Mouse (Mus musculus): ENCODE measurements at regions not wholly inside any gene's neighbourhood (a gene's known extent, or its start where the extent isn't known, plus 50 kb on each side); places are given as distances from the start of the nearest gene placed in this dataset.
"Not testable (repeated sequence)": the region's sequence is repeated elsewhere in the genome, so short reads cannot be mapped to it uniquely, and the experiment has no call there.

- DNase-seq, result no peak
These were observed 246.9 kb downstream of the Fgf9 start for GRCm38 (mm10) chr14:58317231-58317630.

- no peak for DNase-seq
These were observed 237.3 kb downstream of the Fgf9 start for GRCm38 (mm10) chr14:58307695-58308094.

- DNase-seq, result no peak
These were observed 236.6 kb downstream of the Fgf9 start for GRCm38 (mm10) chr14:58306832-58307521.

- DNase-seq, result no peak
These were observed 230.1 kb downstream of the Fgf9 start for GRCm38 (mm10) chr14:58300411-58300887.

GRCm38 (mm10) chr14:58286007-58286525 lies 215.7 kb downstream of the Fgf9 start:
- DNase-seq, result no peak

GRCm38 (mm10) chr14:58282708-58283290 lies 212.5 kb downstream of the Fgf9 start:
- DNase-seq, result no peak

GRCm38 (mm10) chr14:58282264-58282663 lies 211.9 kb downstream of the Fgf9 start:
- DNase-seq, result no peak

- not testable (repeated sequence) for DNase-seq
These were observed 204.1 kb downstream of the Fgf9 start for GRCm38 (mm10) chr14:58274440-58274839.

GRCm38 (mm10) chr14:58273693-58274419 lies 203.5 kb downstream of the Fgf9 start:
- DNase-seq, result no peak

- no peak for DNase-seq
These were observed 195.0 kb downstream of the Fgf9 start for GRCm38 (mm10) chr14:58265373-58265772.

GRCm38 (mm10) chr14:58264401-58264800 lies 194.1 kb downstream of the Fgf9 start:
- DNase-seq, result no peak

- DNase-seq, result no peak
These were observed 183.1 kb downstream of the Fgf9 start for GRCm38 (mm10) chr14:58253369-58253968.

GRCm38 (mm10) chr14:58225869-58226268 lies 155.5 kb downstream of the Fgf9 start:
- DNase-seq, result no peak

- no peak for DNase-seq
These were observed 154.1 kb downstream of the Fgf9 start for GRCm38 (mm10) chr14:58224419-58224818.

- no peak for DNase-seq
These were observed 138.1 kb downstream of the Fgf9 start for GRCm38 (mm10) chr14:58208401-58208800.

- no peak for DNase-seq
These were observed 132.4 kb downstream of the Fgf9 start for GRCm38 (mm10) chr14:58202607-58203295.

GRCm38 (mm10) chr14:58189948-58190347 lies 119.6 kb downstream of the Fgf9 start:
- no peak for DNase-seq

GRCm38 (mm10) chr14:58182869-58183268 lies 112.5 kb downstream of the Fgf9 start:
- no peak for DNase-seq

GRCm38 (mm10) chr14:58180724-58181123 lies 110.4 kb downstream of the Fgf9 start:
- no peak for DNase-seq

- no peak for DNase-seq
These were observed 105.5 kb downstream of the Fgf9 start for GRCm38 (mm10) chr14:58175651-58176363.

- DNase-seq, result no peak
These were observed 104.2 kb downstream of the Fgf9 start for GRCm38 (mm10) chr14:58174512-58174911.

GRCm38 (mm10) chr14:58168920-58169319 lies 98.6 kb downstream of the Fgf9 start:
- DNase-seq, result no peak

Data from layer of hippocampus, adult 9-11 months (tissue).